Mouse (Mus musculus): Measurements from ENCODE around the gene Atf3.

Atf3 gene

DNA sequence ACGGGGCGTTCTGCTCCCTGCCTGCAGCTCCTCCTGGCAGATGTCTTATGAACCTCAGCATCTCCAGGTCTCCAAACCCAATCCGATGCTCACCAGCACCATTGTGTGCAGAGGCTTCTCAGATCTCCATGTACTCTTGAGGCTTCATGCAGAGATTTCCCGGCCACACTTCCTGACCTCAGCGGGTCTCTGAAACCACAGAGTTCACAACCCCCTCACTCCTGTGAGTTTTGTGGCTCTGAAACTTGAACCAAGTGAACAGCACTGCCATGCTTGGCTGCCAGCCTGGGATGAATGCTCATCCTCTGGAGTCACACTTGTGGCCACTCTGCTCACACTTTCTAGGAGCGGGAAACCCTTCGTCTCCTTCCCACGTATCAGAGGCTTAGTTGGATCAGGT lies 76.9 kb downstream of the Atf3 start:
- DNase-seq: no peak

DNA sequence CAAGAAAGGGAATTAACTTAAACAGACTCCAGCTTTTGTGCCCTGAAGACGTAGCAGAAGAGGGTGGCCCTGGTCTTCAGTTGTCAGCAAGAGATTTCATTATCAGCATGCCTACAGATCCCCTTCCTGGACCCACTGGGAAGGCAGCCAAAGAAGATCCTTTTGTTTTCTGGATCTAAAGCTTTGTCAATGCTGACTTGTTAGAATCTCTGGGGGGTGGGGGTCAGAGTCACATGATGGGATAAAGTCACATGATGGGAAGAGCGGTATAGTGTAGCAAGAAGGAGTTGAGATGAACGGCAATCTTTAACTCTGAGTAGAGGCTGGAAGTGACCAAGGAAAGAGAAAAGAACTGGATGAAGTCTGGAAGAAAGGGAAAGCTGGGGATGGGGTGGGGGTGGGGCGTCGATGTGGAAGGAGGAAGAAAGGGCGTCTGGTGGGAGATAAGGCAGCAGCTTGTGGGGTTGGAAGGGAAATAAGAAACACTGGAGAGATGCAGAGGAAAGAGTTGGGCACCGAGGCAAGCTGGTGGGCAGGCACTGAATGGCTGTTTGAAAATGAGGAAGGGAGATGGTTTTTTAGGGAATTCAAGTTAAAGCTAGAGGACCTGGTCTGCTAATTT lies 78.9 kb downstream of the Atf3 start:
- no peak for DNase-seq

DNA sequence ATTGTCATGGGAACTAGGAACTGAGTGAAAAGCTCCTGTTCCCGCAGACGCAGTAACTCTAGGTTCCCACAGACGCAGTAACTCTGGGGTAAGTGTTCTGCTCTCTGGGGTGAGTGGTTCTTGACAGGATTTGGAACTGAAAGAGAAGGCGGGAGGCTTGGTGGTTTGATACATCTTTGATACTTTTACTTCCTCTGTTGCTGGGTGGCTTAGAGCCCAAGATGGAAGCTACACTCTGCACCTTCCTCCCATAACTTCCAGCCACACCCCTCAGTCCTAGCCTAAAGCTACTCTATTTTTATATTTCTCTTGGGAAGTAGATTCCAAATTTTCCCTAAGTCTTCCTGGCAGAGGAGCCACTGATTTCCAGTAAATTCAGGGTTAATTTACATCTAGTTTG lies 79.4 kb downstream of the Atf3 start:
- no peak for DNase-seq

DNA sequence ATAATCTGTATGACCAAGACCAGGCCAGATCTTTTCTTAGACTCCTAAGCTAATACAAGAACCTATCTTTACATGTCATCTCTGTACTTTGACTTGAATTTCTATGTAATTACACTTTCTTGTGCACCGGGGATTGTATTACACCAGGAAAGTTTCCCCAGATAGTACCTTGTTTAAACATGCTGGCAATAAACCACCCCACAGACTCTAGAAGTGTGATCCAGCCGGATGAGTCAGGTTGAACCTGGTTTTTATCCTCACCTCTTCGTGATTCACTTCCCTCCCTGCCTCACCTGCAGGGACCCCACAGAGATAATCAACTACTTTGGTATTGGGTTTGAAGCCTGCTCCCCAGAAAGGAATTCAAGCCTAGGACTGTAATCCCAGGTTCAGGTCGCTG lies 82.4 kb downstream of the Atf3 start:
- no peak for DNase-seq

DNA sequence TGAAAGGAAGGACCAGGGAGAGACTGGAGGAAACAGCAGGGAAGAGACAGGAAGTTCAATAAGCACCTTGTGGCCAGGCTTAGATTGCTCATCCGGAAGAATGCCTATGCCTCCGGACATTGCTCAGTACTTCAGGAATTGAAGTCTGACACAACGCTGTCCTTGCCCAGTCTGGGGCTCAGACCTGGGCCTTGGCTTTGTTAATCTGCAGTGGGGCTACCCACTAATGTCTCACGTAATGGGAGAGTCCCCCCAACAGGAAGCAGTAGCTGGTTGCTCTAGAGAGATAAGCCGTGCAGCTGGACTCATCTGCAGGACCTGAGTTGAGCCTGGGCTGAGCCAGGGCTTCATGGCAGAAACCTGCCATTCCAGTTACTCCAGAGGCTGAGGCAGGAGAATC lies 84.9 kb downstream of the Atf3 start:
- DNase-seq: no peak

DNA sequence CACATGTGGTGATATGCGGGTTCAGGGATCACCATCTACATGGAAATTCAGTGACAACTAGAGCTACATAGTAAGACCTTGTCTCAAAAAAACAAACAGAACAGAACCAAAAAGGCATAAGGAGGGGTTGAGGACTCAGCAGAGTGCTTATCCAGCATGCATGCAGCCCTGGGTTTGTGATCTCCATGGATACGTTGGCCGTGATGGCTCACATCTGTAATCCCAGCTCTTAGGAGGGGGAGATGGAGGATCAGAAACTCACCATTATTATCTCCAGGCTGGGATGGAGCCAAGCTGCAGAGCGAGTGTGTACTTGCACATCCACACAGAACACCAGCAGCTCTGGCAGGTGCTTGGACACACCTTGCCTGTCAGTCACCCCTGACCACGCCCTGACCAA lies 85.6 kb downstream of the Atf3 start:
- no peak for DNase-seq

DNA sequence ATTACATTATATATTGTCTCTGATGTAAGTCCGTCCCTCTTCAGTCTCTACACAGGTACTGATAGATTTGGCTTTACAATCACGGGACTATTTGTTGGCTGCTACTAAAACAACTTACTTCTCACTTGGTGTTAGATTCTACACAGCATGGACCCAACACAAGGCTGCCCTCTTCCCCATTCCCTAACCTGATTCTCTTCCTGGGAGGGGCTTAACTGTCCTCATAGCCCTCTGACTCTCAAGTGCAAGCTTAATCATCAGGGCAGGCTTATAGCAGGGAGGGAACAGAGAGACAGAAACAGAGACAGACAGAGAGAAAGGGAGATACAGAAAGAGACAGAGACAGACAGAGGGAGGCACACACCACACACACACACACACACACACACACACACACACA lies 86.1 kb downstream of the Atf3 start:
- no peak for DNase-seq

DNA sequence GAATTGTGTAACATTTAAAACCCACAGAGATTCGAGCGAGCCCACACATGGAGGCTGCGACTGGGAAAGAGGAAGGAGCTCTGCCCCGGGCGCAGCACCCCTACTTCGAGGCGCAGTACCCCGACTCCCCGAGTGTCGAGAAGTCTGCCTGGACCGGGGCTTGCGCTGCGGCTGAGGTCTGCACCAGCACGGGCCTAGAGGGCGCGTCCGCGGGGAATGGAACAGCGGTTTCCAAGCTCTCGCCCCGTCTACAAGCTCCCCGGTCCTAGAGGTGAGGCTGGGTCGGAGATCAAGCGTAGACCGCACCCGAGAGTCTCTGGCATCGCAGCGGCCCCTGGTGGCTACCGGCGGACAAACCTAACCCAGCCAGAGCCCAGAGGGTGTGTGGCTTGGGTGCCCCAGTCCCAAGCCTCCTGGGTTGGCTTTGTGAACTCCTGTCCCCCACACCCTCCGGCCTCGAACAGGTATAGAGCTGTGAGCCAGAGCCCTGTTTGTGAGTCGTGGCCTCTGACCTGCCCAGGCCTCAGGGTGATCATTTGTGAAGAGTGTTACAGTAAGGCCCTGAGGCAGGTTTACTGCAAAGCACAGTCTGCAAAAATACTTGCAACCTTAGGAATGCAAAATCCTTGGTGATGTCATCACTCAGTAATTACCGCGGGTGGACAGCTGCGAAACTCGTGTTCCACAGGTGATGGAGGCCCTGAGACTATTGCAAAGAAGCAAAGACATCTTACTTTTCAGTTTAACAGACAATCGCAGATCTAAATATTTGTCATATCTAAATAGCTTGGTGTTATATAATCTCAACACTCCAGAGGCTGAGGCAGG lies 91.8 kb downstream of the Atf3 start:
- DNase-seq: peak; percentile 70

DNA sequence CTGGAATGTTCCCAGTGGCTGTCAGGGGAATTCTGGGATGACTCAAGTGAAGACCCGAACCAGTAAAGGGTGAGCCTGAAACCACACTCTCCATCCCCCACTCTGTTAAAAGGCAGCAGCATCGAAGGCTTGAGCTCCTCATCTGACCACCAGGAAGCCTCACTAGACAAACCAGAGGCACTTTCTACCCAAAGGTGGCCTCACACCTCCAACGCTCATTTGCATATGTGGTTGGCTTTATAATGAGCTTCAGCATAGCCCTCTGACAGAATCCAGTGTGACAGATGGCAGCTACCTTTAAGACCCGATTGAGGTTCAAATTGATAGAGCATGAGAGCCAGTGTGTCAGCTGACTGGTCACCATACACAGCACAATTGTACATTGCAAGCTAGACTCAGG lies 93.6 kb downstream of the Atf3 start:
- DNase-seq: no peak

DNA sequence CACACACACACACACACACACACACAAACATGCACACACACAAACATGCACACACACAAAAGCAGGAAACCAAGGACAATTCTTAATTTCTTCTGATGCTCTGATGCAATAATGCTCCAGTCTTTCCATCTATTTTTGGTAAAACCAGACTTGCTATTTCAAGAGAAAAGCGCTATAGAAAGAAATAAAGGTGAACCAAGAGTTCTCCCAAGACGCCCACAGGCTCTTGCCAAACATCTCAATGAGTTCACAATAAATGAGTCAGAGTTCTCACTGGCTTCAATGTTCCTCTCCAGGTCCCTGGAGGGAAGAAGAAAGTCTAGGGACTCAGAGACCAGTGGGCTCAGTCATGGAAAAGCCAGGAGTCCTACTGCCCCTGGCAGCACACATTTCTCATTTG lies 94.1 kb downstream of the Atf3 start:
- no peak for DNase-seq

DNA sequence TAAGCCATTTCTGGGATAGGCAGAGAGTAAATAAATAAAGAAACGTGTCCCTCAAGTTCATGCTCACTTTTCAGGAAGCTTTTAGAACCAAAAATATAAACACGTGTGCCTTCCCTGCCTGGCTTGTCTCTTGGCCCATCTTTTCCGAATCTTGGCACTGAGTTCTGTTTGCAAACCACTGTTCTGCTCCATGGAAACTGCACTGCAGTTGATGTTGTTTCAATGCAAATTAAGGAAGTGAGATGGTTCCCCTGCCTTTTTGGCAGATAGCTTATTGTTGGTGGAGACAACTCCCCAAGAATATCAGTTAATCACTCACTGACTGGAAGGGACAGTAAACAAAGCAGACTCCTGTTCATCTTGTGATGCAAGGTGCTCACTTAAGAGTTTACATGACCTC lies 95.1 kb downstream of the Atf3 start:
- no peak for DNase-seq

All from kidney, postnatal 14 days (tissue).